Mouse (Mus musculus) limb, embryonic 14.5 days (tissue): ENCODE measurements around the gene Tas2r143. TPM values are rescaled to one million over a fixed set of nuclear protein-coding genes. Genes with fewer than 3 reads are reported as not detected.
A peak's percentile ranks its signal among the peaks of the same experiment; 100 is the strongest.

Experiments used
- ATAC-seq: fragments of 200-750 bp; cut with Nextera tagmentation; 2 replicates; pipeline ENCODE4 v1.8.0; 2017; ENCODE audit warnings: low read depth, moderate number of reproducible peaks, moderate TSS enrichment; ENCODE audit not compliant: low FRiP score
- DNase-seq: peaks from one replicate; pipeline ENCODE4 v3.0.0-alpha.2; 2015; ENCODE audit warnings: low spot score
- H3K27ac ChIP-seq: fragments of 300-500 bp; sonication (generic); replicated peaks from 2 replicates; pipeline ENCODE4 v1.5.1; 2014; ENCODE audit warnings: low read depth, mild to moderate bottlenecking, low read length, moderate library complexity, mixed read lengths
- H3K27me3 ChIP-seq: fragments of 300-500 bp; sonication (generic); 2 replicates; pipeline ENCODE4 v1.6.1; 2014; ENCODE audit warnings: low read length, mixed read lengths; ENCODE audit not compliant: control insufficient read depth, insufficient read depth
- H3K36me3 ChIP-seq: fragments of 300-500 bp; sonication (generic); 2 replicates; pipeline ENCODE4 v1.6.1; 2014; ENCODE audit warnings: mild to moderate bottlenecking, low read length, moderate library complexity, mixed read lengths; ENCODE audit not compliant: control insufficient read depth, insufficient read depth
- H3K4me1 ChIP-seq: fragments of 300-500 bp; sonication (generic); 2 replicates; pipeline ENCODE4 v1.6.1; 2014; ENCODE audit warnings: antibody characterized with exemption, low read length, mixed read lengths; ENCODE audit not compliant: control insufficient read depth, insufficient read depth
- H3K4me2 ChIP-seq: fragments of 300-500 bp; sonication (generic); replicated peaks from 2 replicates; pipeline ENCODE4 v1.6.1; 2014; ENCODE audit warnings: low read depth, mild to moderate bottlenecking, low read length, moderate library complexity; ENCODE audit not compliant: severe bottlenecking
- H3K4me3 ChIP-seq: fragments of 300-500 bp; sonication (generic); replicated peaks from 2 replicates; pipeline ENCODE4 v1.5.1; 2014; ENCODE audit warnings: low read length
- H3K9ac ChIP-seq: fragments of 300-500 bp; sonication (generic); 2 replicates; pipeline ENCODE4 v1.6.1; 2014; ENCODE audit warnings: mild to moderate bottlenecking, low read depth, low read length, moderate library complexity; ENCODE audit not compliant: severe bottlenecking
- H3K9me3 ChIP-seq: fragments of 300-500 bp; sonication (generic); 2 replicates; pipeline ENCODE4 v1.6.1; 2016; ENCODE audit warnings: low read length; ENCODE audit not compliant: control insufficient read depth
- POLR2A ChIP-seq: fragments of 200-500 bp; IDR thresholded peaks from 2 replicates; pipeline ENCODE4 v1.8.0; 2012; ENCODE audit warnings: inconsistent platforms, mild to moderate bottlenecking, moderate library complexity, borderline replicate concordance; ENCODE audit not compliant: insufficient read depth, insufficient read length; ENCODE audit errors: extremely low read depth
- WGBS: fragments of 180-500 bp; shearing (Covaris S2); extraction: QIAGEN DNeasy Blood & Tissue Kit; methylation state at CpG from one replicate; pipeline ENCODE4 v1.1.7; 2014; 5-methylcytosine and 5-hydroxymethylcytosine counted together
- polyA plus RNA-seq, 2 experiments: library from polyadenylated mRNA; depleted of rRNA in 1 of 2; stranded (reverse) in 1 of 2; unstranded in 1 of 2; fragments of >200 nt; fragmentation: Nextera tagmentation in 1 of 2; extraction: Ambion mirVana in 1 of 2; gene quantifications; 2 replicates each; pipeline versions ENCODE4 v1.2.1 to v1.2.3; 2012 to 2014

The Tas2r143 gene
- polyA plus RNA-seq, 2 experiments, result 0.28 TPM; not detected in 1

DNA sequence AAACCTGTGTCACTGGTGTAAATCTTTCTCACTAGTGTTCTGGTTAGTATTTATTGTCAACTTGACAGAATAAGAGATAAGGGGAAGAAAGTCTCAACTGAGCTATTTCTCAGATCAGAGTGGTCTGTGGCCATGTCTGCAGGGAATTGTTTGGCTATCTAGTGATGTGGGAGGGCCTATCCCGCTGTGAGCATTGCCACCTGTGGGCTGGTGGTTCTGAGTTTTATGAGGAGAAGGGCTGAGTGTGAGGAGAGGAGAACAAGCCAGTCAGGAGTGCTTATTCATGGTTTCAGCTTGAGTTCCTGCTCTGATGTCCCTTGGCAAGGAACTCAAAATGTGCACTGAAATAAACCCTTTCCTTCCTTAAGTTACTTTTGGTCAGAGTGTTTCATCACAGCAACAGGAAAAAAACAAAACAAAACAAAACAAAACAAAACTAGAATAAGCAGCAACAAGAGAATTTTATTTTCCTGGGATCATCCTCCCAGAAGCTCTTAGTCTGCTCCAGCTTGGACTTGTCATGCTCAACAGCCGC is 8.2 kb upstream of the Tas2r143 start:
- Histone ChIP-seq H3K27ac (no peak overlapping the region), H3K4me2 (no peak overlapping the region), H3K36me3 (no peaks in the 10 kb centered on the region), H3K4me1 (no peaks in the 10 kb centered on the region), H3K9ac (no peak overlapping the region), H3K4me3 (no peak overlapping the region), H3K9me3 (no peaks in the 10 kb centered on the region), H3K27me3 (no peaks in the 10 kb centered on the region)
- ATAC-seq (no peak), DNase-seq (no peak)
- no peak for TF ChIP-seq POLR2A
- WGBS, result 17% methylated on average over 2 of the region's 2 CpGs

DNA sequence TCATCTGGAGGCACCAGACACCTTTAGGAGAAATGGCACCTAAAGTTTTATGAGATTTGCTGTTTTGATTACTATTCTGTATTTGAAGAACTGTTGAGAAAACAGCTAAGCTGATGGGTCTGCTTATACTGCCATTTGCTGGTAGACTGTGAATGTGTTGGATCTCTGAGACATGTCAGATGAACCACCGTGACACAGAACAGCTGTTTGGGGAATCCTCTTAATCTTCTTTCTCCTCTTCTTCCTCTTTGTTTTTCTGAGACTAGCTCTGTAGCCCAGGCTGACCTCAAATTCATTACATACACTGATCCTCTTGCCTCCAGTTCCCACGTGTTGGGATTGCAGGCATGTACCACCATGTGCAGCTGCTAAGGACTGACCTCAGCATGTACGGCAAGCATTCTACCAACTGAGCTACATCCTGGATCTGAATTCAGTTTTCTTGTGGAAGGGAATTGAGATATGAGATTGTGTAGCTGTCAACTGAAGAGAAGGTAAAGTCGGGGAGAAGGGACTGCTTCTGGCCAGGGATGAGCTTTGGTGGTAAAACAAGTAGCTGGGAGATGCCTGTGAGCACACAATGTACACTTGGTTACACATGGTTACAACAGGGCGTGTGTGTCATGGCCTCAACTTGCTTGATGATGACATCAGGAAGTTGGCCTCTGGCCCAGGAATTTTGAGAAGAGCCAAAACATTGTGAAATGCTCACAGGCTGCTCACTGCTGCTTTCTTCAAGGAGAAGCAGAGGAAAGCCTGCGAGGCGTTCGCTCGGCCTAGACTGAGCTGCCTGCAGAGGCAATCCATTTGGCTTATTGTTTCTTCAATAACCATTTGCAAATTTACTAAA is 3.9 kb upstream of the Tas2r143 start:
- H3K27ac ChIP-seq, result no peak overlapping the region
- no peaks in the 10 kb centered on the region for H3K9me3 ChIP-seq
- WGBS, result 66% methylated on average over 9 of the region's 9 CpGs
- peak; percentile 47; the same call in 1 of the 2 replicates for ATAC-seq
- no peak overlapping the region for H3K9ac ChIP-seq
- H3K4me1 ChIP-seq, result no peaks in the 10 kb centered on the region
- DNase-seq, result peak; percentile 69
- H3K4me2 ChIP-seq, result no peak overlapping the region
- no peak overlapping the region for H3K4me3 ChIP-seq
- TF ChIP-seq POLR2A, result no peak
- no peaks in the 10 kb centered on the region for H3K27me3 ChIP-seq
- H3K36me3 ChIP-seq, result no peaks in the 10 kb centered on the region

DNA sequence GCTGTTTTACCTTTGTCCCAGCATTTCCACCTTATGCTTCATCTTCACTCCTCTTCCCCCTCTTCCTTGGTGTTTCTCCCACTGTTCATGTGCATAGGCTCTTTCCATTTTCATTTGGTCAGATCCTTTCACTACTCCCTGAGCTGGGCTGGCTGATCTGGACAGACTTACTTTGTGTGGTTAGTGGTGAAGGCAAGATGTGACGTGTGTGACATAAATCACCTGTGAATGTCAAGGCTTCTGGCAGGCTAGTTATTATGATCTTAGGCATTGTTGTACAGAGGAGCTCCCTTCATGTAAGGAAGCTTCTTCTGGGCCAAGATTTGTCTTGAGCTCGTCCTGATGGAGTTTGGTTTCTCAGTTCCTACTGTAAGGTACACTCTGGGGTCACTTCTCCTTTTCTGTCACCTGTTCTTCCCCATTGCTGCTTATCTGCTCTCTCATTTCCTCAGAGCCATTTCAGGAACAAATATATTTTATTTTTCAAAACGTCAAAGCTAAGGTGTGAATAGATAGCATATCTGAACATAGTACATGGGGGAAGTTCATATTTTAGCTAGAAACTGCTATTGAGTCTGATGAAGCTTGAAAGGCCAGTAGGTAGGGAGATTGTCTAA is 2.9 kb upstream of the Tas2r143 start:
- H3K4me2 ChIP-seq, result no peak overlapping the region
- no peak overlapping the region for H3K27ac ChIP-seq
- no peaks in the 10 kb centered on the region for H3K36me3 ChIP-seq
- H3K9ac ChIP-seq, result no peak overlapping the region
- H3K4me1 ChIP-seq, result no peaks in the 10 kb centered on the region
- DNase-seq (no peak), ATAC-seq (no peak)
- no peaks in the 10 kb centered on the region for H3K27me3 ChIP-seq
- H3K4me3 ChIP-seq, result no peak overlapping the region
- 71% methylated on average over 3 of the region's 3 CpGs for WGBS
- H3K9me3 ChIP-seq, result no peaks in the 10 kb centered on the region
- TF ChIP-seq POLR2A, result no peak

DNA sequence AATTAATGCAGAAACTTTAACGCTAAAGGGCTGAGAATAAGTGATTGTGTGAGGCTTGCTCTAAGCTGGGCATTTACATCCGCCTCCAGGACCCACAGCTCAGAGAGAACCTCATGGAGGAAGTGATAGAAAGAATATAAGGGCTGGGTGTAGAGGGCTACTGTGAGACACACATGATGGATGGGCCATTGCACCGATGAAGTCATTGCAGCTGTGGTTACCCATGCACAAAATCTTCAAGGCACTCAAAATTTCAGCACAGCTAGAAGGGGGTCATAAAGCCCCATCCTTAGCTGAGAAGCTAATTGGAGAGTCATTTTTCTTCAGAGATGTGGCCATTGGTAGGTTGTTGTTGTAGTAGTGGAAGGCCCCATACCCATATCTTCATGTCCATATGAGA is 1.8 kb upstream of the Tas2r143 start:
- Histone ChIP-seq H3K9me3 (no peaks in the 10 kb centered on the region), H3K36me3 (no peaks in the 10 kb centered on the region), H3K4me2 (no peak overlapping the region), H3K4me1 (no peaks in the 10 kb centered on the region), H3K9ac (no peak overlapping the region), H3K27me3 (no peaks in the 10 kb centered on the region), H3K27ac (no peak overlapping the region), H3K4me3 (no peak overlapping the region)
- WGBS, result 79% methylated on average over 3 of the region's 3 CpGs
- DNase-seq, result no peak
- TF ChIP-seq POLR2A, result no peak
- no peak for ATAC-seq

DNA sequence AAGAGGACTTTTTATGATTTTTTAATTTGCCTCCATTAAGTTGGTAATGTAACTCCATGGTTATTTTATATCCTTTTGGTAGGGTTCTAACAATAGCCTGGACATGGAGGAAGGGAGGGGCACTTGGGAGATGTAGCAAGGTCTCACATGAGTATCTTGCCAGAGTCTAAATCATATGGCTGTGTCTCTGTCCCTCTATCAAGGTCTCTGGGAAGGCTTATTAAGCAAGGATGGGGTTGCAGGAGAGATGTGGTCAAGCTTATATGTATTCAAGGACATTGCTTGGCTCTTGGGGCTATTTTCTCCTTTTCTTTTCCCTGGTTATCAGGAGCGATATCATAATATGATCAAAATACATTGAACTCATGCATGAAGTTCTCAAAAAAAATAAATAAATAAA is 1.0 kb upstream of the Tas2r143 start:
- H3K9me3 ChIP-seq, result no peaks in the 10 kb centered on the region
- no peaks in the 10 kb centered on the region for H3K36me3 ChIP-seq
- H3K4me2 ChIP-seq, result no peak overlapping the region
- no peak overlapping the region for H3K9ac ChIP-seq
- no peak for ATAC-seq
- H3K27ac ChIP-seq, result no peak overlapping the region
- no peak for TF ChIP-seq POLR2A
- WGBS, result 96% methylated on average over 1 of the region's 1 CpGs
- H3K4me1 ChIP-seq, result no peaks in the 10 kb centered on the region
- no peak for DNase-seq
- H3K4me3 ChIP-seq, result no peak overlapping the region
- H3K27me3 ChIP-seq, result no peaks in the 10 kb centered on the region
